Mouse (Mus musculus): ENCODE results near the gene Dnajc6. TPM values are rescaled to one million over a fixed set of nuclear protein-coding genes. Genes with fewer than 3 reads are reported as not detected.

Dnajc6 gene
- polyA plus RNA-seq (2012; rRNA removed) = 1.2 TPM in 2 replicates

DNA sequence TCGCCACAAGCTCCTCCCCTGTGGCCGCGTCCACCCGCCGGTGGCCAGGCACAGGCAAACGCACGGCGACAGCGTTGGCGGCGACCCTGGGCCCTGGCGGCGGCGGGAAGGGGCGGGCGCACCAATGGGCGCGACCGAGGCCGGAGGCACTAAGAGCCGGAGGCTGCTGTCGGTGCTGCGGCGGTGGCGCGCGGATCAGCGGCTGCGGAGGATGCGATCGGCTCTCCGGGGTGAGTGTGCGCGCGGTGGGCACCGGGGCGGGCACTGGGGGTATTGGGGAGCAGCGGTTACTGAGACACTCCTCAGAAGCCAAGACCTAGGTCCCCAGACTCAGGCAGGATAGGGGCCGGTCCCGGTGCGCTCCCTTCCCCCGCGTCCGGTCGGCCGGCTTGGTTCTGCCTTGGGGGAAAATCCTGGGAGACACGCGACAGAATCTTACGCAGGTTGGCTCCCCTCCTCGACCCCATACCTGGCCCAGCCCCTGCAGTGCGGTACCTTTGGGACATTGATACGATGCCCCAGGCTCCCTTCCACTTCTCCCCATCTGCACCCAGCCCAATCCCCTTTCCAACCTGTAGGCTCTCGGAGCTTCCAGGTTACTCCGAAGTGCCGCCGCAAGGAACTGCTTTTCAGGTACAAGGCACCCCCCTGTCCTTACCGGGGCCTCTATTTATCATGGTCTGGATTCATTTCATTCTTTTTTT, at the start of gene Dnajc6:
TSS of gene Dnajc6 (plus strand) at position 115 of the 704 bp plus-strand sequence.

DNA sequence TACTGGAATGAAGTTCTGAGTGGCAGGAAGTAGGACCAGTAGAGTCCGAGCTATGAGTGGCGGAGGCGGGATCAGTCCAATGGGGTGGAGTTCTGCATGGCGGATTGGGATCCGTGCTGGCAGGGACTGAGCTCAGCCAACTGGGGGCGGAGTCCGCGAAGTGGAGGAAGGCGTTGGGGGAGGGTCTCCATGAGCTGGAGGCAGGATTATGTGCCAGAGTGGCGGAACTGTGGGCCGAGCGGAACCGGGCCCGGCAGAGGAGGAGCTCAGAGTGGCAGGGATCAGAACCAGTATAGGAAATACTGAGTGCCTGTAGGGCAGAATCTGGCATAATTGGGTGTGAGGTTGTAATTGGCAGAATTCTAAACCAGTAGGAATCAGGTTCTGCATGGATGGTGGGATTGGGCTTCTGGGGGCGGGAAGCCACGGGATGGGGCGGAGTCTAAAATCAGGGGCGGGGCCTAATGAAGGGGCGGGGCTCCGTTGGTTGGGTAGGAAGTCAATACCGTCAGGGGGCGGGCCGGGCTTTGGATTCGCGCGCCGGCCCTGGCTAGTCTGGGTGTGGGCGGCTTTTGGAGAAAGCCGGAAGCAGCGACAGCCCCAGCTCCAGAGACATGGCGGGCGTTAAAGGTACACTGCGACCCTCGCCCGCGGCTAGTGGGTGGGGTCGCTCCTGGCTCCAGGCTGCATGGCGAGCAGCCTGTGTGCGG, 150.9 kb downstream of the Dnajc6 start, which contains the start of gene Leprot:
TSS of gene Leprot (plus strand) at position 523 of the 710 bp plus-strand sequence.

Other genes starting within 250 kb of the Dnajc6 start
- gene Jak1, start 231.4 kb upstream of the Dnajc6 start, polyA plus RNA-seq (2012; rRNA removed) = 67.5 and 73.7 TPM in 2 replicates
- gene Ak4, start 77.4 kb upstream of the Dnajc6 start, polyA plus RNA-seq (2012; rRNA removed) = 7.3 and 10.8 TPM in 2 replicates
- gene Leprot, start 151.1 kb downstream of the Dnajc6 start, polyA plus RNA-seq (2012; rRNA removed) = 59.2 and 63.7 TPM in 2 replicates
- gene Lepr, start 220.8 kb downstream of the Dnajc6 start, polyA plus RNA-seq (2012; rRNA removed) = 2.4 and 2.8 TPM in 2 replicates

Data from ovary, adult 2 months (tissue).